Mouse (Mus musculus): Measurements from ENCODE around the gene Znrf1. TPM values are rescaled to one million over a fixed set of nuclear protein-coding genes. Genes with fewer than 3 reads are reported as not detected.

Znrf1 gene
- polyA plus RNA-seq, 1 experiment from 2014 or later, result 64.8 TPM

GRCm38 (mm10) chr8:111508566-111508965 lies 27.3 kb upstream of the Znrf1 start:
- whole genome bisulfite sequencing, result 78% methylated on average over 2 of the region's 2 CpGs
- Histone ChIP-seq H3K9ac (ENCODE audit: low read length) (no peak overlapping the region), H3K9me3 (ENCODE audit: control insufficient read depth, low read length) (no peaks in the 10 kb centered on the region), H3K4me2 (ENCODE audit: low read depth) (no peak overlapping the region), H3K4me3 (ENCODE audit: low read depth, low read length) (no peak overlapping the region), H3K36me3 (ENCODE audit: control insufficient read depth, insufficient read depth, low read length) (no peaks in the 10 kb centered on the region), H3K27me3 (ENCODE audit: control insufficient read depth, insufficient read depth, low read length) (no peaks in the 10 kb centered on the region), H3K27ac (ENCODE audit: low read depth, low read length) (no peak overlapping the region), H3K4me1 (ENCODE audit: control insufficient read depth, insufficient read depth, low read length) (no peaks in the 10 kb centered on the region)
- DNase-seq (ENCODE audit: low spot score) (no peak), ATAC-seq (ENCODE audit: insufficient read depth, low FRiP score, low TSS enrichment) (no peak)

- ATAC-seq (ENCODE audit: insufficient read depth, low FRiP score, low TSS enrichment) (no peak), DNase-seq (ENCODE audit: low spot score) (no peak)
- Histone ChIP-seq H3K27me3 (ENCODE audit: control insufficient read depth, insufficient read depth, low read length) (no peaks in the 10 kb centered on the region), H3K4me3 (ENCODE audit: low read depth, low read length) (no peak overlapping the region), H3K9me3 (ENCODE audit: control insufficient read depth, low read length) (no peaks in the 10 kb centered on the region), H3K36me3 (ENCODE audit: control insufficient read depth, insufficient read depth, low read length) (no peaks in the 10 kb centered on the region), H3K9ac (ENCODE audit: low read length) (no peak overlapping the region), H3K27ac (ENCODE audit: low read depth, low read length) (no peak overlapping the region), H3K4me2 (ENCODE audit: low read depth) (no peak overlapping the region), H3K4me1 (ENCODE audit: control insufficient read depth, insufficient read depth, low read length) (no peaks in the 10 kb centered on the region)
- 89% methylated on average over 11 of the region's 11 CpGs for WGBS
These were observed 26.6 kb upstream of the Znrf1 start for GRCm38 (mm10) chr8:111509278-111509677.

DNA sequence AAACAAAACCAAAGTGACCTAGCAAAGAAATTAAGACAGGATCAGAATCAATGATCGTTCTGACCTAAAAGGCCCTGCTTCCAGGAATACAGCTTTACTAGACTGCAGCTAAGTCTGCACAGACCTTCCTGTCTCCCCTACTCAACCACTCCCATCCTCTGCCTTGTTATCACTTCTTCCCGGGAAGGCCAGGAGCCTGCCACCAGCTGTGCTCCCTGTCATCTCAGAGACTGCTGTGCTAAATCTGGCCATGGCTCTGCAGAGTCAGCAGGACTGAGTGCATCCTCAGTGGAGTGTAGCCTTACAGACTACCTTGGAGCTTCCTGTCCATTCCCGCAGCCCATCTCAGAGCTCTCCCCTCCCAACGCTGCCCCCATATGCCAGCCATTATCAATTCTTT lies 25.5 kb upstream of the Znrf1 start:
- no peak overlapping the region for H3K4me3 ChIP-seq (ENCODE audit: low read depth, low read length)
- no peaks in the 10 kb centered on the region for H3K27me3 ChIP-seq (ENCODE audit: control insufficient read depth, insufficient read depth, low read length)
- ATAC-seq (ENCODE audit: insufficient read depth, low FRiP score, low TSS enrichment) (no peak), DNase-seq (ENCODE audit: low spot score) (no peak)
- H3K9ac ChIP-seq (ENCODE audit: low read length), result no peak overlapping the region
- H3K36me3 ChIP-seq (ENCODE audit: control insufficient read depth, insufficient read depth, low read length), result no peaks in the 10 kb centered on the region
- H3K4me1 ChIP-seq (ENCODE audit: control insufficient read depth, insufficient read depth, low read length), result no peaks in the 10 kb centered on the region
- H3K27ac ChIP-seq (ENCODE audit: low read depth, low read length), result no peak overlapping the region
- H3K9me3 ChIP-seq (ENCODE audit: control insufficient read depth, low read length), result no peaks in the 10 kb centered on the region
- H3K4me2 ChIP-seq (ENCODE audit: low read depth), result no peak overlapping the region
- WGBS, result 61% methylated on average over 4 of the region's 4 CpGs

DNA sequence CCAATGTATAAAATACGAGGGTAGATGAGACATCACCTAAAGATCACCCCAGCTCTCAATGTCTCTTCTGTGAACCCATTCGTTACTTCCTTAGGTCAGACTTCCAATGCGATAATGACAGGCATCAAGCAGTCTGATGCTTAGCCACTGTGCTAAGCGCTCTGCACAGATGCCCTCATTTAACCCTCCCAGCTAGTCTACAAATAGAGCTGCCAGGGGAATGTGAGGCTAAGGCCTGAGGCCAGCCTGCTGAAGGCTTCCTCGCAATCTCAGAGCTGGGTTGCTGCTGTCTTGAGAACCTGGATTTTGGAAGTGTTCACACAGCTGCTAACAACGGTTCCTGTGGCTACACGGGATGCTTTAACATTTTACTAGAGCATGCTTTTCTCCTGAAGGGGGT lies 23.0 kb upstream of the Znrf1 start:
- Histone ChIP-seq H3K4me1 (ENCODE audit: control insufficient read depth, insufficient read depth, low read length) (no peaks in the 10 kb centered on the region), H3K9me3 (ENCODE audit: control insufficient read depth, low read length) (no peaks in the 10 kb centered on the region), H3K4me3 (ENCODE audit: low read depth, low read length) (no peak overlapping the region), H3K9ac (ENCODE audit: low read length) (no peak overlapping the region), H3K36me3 (ENCODE audit: control insufficient read depth, insufficient read depth, low read length) (no peaks in the 10 kb centered on the region), H3K27me3 (ENCODE audit: control insufficient read depth, insufficient read depth, low read length) (no peaks in the 10 kb centered on the region), H3K4me2 (ENCODE audit: low read depth) (no peak overlapping the region), H3K27ac (ENCODE audit: low read depth, low read length) (no peak overlapping the region)
- 88% methylated on average over 7 of the region's 7 CpGs for whole genome bisulfite sequencing
- DNase-seq (ENCODE audit: low spot score) (no peak), ATAC-seq (ENCODE audit: insufficient read depth, low FRiP score, low TSS enrichment) (no peak)

DNA sequence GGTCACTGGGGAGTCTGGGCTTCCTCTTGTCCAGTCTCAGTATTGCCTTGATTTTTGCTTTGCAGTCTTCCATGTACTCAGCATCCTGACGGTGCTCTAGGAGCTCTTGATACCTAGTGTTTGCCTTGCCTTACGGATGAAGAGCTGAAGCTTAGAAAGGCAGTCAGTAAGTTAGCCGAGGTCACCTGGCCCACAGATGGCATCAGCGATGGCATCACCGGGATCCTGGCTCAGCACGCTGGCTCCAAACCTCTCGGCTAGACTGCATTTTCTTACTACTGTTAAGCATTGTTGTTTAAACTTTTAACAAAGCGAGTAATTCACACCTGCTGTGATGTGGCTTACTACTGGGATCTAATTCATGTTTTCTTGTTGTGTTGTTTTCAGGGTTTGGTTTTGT lies 22.5 kb upstream of the Znrf1 start:
- no peak overlapping the region for H3K4me2 ChIP-seq (ENCODE audit: low read depth)
- H3K9ac ChIP-seq (ENCODE audit: low read length), result no peak overlapping the region
- no peak overlapping the region for H3K4me3 ChIP-seq (ENCODE audit: low read depth, low read length)
- no peaks in the 10 kb centered on the region for H3K4me1 ChIP-seq (ENCODE audit: control insufficient read depth, insufficient read depth, low read length)
- H3K27me3 ChIP-seq (ENCODE audit: control insufficient read depth, insufficient read depth, low read length), result no peaks in the 10 kb centered on the region
- whole genome bisulfite sequencing, result 77% methylated on average over 8 of the region's 8 CpGs
- H3K27ac ChIP-seq (ENCODE audit: low read depth, low read length), result no peak overlapping the region
- H3K36me3 ChIP-seq (ENCODE audit: control insufficient read depth, insufficient read depth, low read length), result no peaks in the 10 kb centered on the region
- no peak for ATAC-seq (ENCODE audit: insufficient read depth, low FRiP score, low TSS enrichment)
- DNase-seq (ENCODE audit: low spot score), result no peak
- no peaks in the 10 kb centered on the region for H3K9me3 ChIP-seq (ENCODE audit: control insufficient read depth, low read length)

DNA sequence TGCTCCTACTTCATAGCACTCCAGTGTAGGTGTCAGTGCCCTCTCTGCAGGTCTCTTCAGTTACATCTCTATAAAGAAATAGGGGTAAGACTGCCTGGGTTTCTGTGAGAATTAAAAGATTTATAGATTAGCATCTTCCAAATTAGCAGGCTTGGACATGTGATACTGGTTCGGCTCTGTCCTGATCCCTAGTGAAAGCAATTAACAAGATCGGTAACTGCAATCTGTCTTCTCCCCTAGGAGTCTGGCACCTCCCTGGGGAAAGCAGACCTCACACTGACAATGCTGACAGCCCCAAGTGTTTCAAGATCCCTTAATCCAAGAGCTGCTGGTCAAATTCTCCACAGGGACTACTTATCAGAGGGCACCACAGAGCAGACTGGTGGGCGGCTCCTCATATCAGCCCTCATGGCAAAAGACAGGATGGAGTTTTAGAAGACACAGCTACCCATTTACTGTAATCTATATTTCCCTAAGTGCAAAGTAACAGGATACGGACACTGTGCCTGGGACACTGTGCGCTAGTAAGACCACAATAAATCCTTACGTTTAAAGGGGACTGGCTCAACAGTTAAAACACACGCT lies 19.4 kb upstream of the Znrf1 start:
- 0 out of 2 replicates have a peak, but pooled peaks cover 2% of the 10 kb centered on the region for H3K4me1 ChIP-seq (ENCODE audit: control insufficient read depth, insufficient read depth, low read length)
- H3K36me3 ChIP-seq (ENCODE audit: control insufficient read depth, insufficient read depth, low read length), result no peaks in the 10 kb centered on the region
- no peak for ATAC-seq (ENCODE audit: insufficient read depth, low FRiP score, low TSS enrichment)
- no peak overlapping the region for H3K9ac ChIP-seq (ENCODE audit: low read length)
- WGBS, result 83% methylated on average over 7 of the region's 7 CpGs
- H3K27ac ChIP-seq (ENCODE audit: low read depth, low read length), result no peak overlapping the region
- no peak for DNase-seq (ENCODE audit: low spot score)
- no peak overlapping the region for H3K4me2 ChIP-seq (ENCODE audit: low read depth)
- H3K4me3 ChIP-seq (ENCODE audit: low read depth, low read length), result no peak overlapping the region
- H3K9me3 ChIP-seq (ENCODE audit: control insufficient read depth, low read length), result no peaks in the 10 kb centered on the region
- H3K27me3 ChIP-seq (ENCODE audit: control insufficient read depth, insufficient read depth, low read length), result no peaks in the 10 kb centered on the region

DNA sequence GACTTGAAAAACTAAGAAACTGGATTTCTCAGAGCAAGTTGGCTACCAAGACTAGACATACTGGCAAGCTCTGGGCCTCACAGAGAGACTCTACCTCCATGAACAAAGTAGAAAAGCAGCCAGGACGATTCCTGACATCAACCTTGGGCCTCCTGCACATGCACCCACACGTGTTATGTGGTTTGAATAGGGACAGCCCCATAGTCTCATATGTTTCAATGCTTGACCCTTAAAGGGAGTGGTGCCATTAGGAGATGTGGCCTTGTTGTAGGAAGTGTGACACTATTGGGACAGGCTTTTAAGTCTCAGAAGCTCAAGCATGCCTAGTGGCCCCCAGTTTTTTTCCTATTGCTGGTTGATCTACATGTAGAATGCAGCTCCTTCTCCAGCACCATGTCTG lies 18.4 kb upstream of the Znrf1 start:
- Histone ChIP-seq H3K27ac (ENCODE audit: low read depth, low read length) (no peak overlapping the region), H3K4me2 (ENCODE audit: low read depth) (no peak overlapping the region), H3K4me1 (ENCODE audit: control insufficient read depth, insufficient read depth, low read length) (0 out of 2 replicates have a peak, but pooled peaks cover 2% of the 10 kb centered on the region), H3K27me3 (ENCODE audit: control insufficient read depth, insufficient read depth, low read length) (no peaks in the 10 kb centered on the region), H3K9me3 (ENCODE audit: control insufficient read depth, low read length) (no peaks in the 10 kb centered on the region), H3K36me3 (ENCODE audit: control insufficient read depth, insufficient read depth, low read length) (no peaks in the 10 kb centered on the region), H3K9ac (ENCODE audit: low read length) (no peak overlapping the region), H3K4me3 (ENCODE audit: low read depth, low read length) (no peak overlapping the region)
- DNase-seq (ENCODE audit: low spot score), result no peak
- WGBS, result 90% methylated on average over 2 of the region's 2 CpGs
- no peak for ATAC-seq (ENCODE audit: insufficient read depth, low FRiP score, low TSS enrichment)

DNA sequence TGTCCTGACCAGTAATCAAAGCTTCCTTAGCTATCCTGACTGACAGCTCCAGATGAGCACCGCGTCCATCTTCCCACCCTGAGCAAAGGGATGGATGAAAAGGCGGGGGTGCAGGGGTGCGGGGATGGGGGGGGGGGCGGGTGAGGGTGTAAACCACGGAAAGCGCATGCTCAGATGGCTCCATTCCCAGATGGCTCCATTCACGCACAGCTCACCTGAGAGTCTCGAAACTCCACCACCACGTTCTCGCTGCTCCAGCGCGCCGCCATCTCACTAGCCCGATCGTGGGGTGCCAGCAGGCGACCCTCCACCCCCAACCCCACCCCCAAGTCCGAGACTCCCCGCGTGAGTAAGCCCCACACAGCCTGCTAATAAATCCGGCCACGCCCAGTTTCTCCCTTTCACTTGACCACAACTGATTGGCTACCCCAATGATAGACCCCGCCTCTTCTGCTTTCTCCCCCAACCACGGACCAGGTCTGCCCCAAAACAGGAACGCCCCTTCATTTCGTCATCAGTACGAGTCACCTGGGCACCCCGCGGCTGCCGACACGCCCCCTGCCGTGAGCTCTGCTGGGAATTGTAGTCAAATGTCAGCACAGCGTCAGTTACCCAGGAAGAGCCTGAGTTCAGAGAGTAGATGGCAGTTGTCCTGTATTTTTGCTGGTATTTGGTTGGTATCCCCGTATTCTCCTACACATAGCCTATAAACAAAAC lies 14.0 kb upstream of the Znrf1 start, which contains the start of gene Wdr59:
Gene Wdr59 (minus strand): TSS at position 380 of the 717 bp plus-strand sequence.
- H3K27me3 ChIP-seq (ENCODE audit: control insufficient read depth, insufficient read depth, low read length), result no peaks in the 10 kb centered on the region
- H3K4me1 ChIP-seq (ENCODE audit: control insufficient read depth, insufficient read depth, low read length), result 0 out of 2 replicates have a peak, but pooled peaks cover 2% of the 10 kb centered on the region
- H3K9ac ChIP-seq (ENCODE audit: low read length), result peak within 1 kb of the TSS; percentile 33
- peak within 1 kb of the TSS; percentile 67 for H3K4me3 ChIP-seq (ENCODE audit: low read depth, low read length)
- under 1% methylated on average over 34 of the region's 34 CpGs for WGBS
- peak; percentile 97 for DNase-seq (ENCODE audit: low spot score)
- peak; percentile 97 for ATAC-seq (ENCODE audit: insufficient read depth, low FRiP score, low TSS enrichment)
- H3K27ac ChIP-seq (ENCODE audit: low read depth, low read length), result no peak within 1 kb of the TSS
- no peaks in the 10 kb centered on the region for H3K9me3 ChIP-seq (ENCODE audit: control insufficient read depth, low read length)
- H3K36me3 ChIP-seq (ENCODE audit: control insufficient read depth, insufficient read depth, low read length), result no peaks in the 10 kb centered on the region
- peak within 1 kb of the TSS; percentile 52 for H3K4me2 ChIP-seq (ENCODE audit: low read depth)

DNA sequence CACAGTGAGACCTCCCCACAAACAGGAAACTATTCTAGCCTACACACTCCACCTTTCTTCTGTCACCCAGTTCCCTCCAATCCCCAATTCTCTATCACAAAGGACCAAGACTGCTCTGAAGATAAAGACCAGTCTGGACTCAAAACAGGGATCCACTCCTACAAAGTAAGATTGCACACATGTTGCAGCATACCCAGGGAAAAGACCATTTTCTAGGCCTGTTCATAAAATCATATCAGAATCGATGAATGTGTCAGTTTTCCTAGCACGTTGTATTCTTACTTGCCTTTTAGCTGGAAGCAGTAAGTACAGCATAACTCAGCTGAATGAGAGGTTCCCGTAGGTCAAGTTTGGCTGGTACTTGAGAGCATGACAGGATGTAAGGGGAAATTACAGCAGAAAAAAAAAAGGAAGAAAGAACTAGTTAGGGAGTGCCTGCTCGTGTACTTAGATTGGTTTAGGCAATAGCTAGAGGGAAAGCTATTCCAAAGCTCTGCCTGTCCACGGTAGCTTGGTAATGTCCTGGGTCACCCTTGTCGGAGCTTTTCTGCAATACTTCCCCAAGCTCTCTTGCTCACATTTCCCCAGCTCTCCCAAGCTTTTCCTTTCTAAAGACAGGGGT lies 9.4 kb upstream of the Znrf1 start:
- 74% methylated on average over 6 of the region's 6 CpGs for WGBS
- Histone ChIP-seq H3K27ac (ENCODE audit: low read depth, low read length) (no peak overlapping the region), H3K36me3 (ENCODE audit: control insufficient read depth, insufficient read depth, low read length) (no peaks in the 10 kb centered on the region), H3K9me3 (ENCODE audit: control insufficient read depth, low read length) (no peaks in the 10 kb centered on the region), H3K4me3 (ENCODE audit: low read depth, low read length) (no peak overlapping the region), H3K4me2 (ENCODE audit: low read depth) (no peak overlapping the region), H3K9ac (ENCODE audit: low read length) (no peak overlapping the region), H3K27me3 (ENCODE audit: control insufficient read depth, insufficient read depth, low read length) (no peaks in the 10 kb centered on the region), H3K4me1 (ENCODE audit: control insufficient read depth, insufficient read depth, low read length) (no peaks in the 10 kb centered on the region)
- ATAC-seq (ENCODE audit: insufficient read depth, low FRiP score, low TSS enrichment) (no peak), DNase-seq (ENCODE audit: low spot score) (no peak)
